Mouse (Mus musculus) granulocyte monocyte progenitor cell, adult 5-6 weeks (primary cell): ENCODE measurements around the gene Siglec1. TPM values are rescaled to one million over a fixed set of nuclear protein-coding genes. Genes with fewer than 3 reads are reported as not detected.
"Not testable (repeated sequence)": the region's sequence is repeated elsewhere in the genome, so short reads cannot be mapped to it uniquely, and the experiment has no call there.

ENCODE experiments used
- ATAC-seq: replicated peaks from 2 replicates; pipeline ENCODE4 v1.8.0; 2016; ENCODE audit warnings: mild to moderate bottlenecking, moderate TSS enrichment, inconsistent platforms; ENCODE audit not compliant: poor library complexity, severe bottlenecking
- total RNA-seq, 2 experiments: library from RNA; stranded (forward) in 1 of 2; stranded (reverse) in 1 of 2; fragments of 200-712, 200-1000 nt in 1 of 2; fragments of >200 nt in 1 of 2; fragmentation: Nextera tagmentation in 1 of 2; gene quantifications; 2 replicates each; pipeline ENCODE4 v1.2.3; 2014 to 2017

The Siglec1 gene
- total RNA-seq (2014; fragmentation: Nextera tagmentation) (not detected in 2 replicates), total RNA-seq (2017) (not detected in 2 replicates)

DNA sequence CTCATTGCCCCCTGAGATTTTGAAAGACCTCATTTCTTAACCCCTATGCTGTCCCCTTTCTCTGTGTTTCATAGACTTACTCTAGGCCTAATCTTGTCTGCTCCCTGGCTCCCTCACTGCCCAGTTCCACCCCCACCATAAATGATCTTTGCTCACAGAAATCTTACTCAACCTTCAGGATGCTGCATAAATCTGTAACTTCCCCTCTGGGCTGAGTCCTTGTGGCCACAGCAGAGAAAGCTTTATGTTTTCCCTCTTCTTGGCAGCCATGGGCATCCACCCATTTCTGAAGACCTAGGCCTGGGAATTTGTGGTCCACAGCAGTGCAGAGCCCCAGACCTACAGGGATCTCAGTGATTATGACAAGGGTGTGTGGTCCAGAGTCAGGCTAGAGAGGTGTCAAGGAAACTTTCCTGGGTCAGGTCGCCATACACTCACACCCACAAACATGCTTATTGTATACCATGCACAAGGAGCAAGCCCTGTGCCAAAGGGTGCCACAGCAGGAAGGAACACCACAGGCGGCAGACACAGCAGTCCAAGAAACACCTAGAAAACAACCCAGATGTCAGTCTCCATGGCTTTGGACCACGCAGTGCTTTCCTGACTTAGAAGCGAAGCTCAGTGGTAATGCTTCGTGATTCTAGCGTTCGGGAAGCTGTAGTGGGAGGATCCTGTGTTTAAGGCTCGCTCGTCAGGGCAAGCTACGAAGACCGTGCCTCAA is at the start of gene Siglec1:
TSS of gene Siglec1 (minus strand) at position 99 of the 724 bp plus-strand sequence.
- ATAC-seq: peak; percentile 39

DNA sequence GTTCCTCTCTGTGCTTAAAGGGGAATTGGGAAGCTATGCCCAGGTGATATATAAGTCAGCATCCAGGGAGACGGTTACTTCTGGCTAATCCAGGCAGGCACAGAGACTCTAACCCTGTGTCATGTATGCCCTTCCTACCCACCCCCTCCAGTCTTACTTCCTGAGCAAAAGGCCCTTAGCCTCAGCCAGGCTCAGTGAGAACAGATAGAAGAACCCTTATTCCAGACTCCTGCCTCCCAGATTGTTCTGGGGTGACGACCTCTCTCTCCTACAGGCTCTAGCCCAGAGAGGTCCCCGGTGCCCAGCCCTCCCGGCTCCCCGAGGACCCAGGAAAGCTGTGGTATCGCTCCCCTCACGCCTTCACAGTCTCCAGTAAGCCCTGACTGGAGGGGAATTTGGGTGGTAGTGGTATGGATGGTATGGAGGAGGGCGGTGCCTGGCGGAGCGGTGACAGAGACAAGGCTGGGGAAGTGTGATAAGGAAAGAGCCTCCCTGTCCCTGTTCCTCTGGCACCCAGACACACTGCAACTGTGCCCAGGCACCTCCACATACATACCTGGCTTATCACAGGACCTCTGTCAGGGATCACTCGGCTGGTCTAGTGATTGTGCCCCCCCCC is 49.1 kb upstream of the Siglec1 start:
- ATAC-seq: no peak

- no peak for ATAC-seq
Measured at GRCm38 (mm10) chr2:131134826-131135400, 48.3 kb upstream of the Siglec1 start.

DNA sequence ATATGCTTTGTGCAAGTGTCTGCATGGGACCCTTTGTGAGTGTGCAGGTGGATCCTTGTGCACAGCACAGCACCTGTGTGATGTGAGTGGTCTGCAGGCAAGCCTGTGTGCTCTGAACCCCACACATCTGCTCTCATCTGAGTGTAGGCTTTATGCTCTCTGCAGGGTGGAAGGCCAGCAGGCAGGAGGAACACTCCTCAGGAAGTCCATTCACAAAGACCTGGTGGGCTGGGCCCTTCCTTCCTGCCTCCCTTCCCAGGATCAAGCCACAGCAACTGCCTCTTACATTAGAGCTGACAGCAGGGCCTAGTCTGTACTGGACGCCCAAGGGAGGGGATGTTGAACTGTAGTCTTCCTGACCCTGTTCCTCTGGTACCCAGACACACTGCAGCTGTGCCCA is 47.8 kb upstream of the Siglec1 start:
- no peak for ATAC-seq

DNA sequence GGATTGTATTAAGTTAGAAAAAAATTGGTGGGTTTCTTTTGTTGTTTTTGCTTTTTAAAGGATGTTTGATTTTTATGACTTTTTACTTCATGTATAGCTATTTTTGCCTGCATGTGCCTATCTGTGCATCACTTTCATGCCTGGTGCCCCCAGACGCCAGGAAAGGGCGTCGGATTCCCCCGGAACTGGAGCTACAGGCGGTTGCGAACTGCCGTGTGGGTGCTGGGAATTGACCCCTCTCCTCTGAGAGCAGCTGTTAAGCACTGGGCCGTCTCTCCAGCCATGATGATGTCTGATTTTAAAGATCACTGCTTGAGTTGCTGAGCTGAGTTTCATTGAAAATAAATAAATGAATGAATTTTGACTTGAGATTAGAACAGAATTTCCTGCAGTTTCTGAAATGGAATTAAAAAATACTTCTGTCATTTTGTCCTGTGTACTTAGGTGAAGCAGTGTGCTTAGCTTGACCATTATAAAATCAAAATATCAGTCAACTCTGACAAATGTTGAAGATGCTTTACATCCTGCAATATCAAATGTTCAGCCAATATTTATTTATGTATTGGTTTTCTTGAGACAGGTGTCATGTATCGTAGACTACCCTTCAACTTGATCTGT is 46.5 kb upstream of the Siglec1 start, which contains the start of gene Gm11037:
TSS of gene Gm11037 (plus strand) at position 568 of the 618 bp plus-strand sequence.
- no peak for ATAC-seq

DNA sequence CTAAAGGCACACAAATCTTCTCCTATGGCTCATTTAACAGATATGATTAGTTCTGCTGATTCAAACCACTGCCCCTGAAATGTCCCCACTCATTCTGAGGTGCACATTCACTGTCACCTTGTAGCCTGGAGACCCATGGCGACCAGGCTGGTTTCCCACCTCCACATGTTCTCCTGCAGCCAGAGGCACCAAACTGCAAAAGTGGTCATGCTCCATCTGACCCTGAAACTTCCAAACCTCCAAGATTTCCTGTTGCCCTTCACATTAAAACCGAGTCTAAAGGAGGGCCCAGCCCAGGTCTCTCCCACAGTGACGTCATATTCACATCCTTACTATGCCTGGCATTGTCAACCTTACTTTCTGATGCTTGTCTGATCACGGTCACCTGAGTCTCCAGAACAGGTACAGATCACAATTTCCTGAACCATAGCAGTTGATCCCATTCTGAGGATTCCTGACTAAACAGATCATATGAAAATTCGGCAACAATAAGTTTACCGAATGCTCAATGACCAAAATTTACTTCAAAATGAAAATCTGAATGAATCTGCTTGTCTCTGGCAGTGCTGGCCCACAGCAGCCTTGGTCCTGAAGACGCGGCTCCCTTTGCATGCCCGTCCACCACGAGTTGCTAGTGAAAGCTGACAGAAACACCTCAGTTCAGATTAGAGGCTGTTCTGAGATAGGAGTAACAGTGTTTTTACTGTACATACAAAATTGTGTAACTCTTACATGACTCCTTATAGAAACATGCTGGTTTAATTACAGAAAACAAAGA is 45.7 kb upstream of the Siglec1 start:
- ATAC-seq: no peak

- ATAC-seq: no peak
Measured at GRCm38 (mm10) chr2:131130849-131131248, 44.3 kb upstream of the Siglec1 start.

DNA sequence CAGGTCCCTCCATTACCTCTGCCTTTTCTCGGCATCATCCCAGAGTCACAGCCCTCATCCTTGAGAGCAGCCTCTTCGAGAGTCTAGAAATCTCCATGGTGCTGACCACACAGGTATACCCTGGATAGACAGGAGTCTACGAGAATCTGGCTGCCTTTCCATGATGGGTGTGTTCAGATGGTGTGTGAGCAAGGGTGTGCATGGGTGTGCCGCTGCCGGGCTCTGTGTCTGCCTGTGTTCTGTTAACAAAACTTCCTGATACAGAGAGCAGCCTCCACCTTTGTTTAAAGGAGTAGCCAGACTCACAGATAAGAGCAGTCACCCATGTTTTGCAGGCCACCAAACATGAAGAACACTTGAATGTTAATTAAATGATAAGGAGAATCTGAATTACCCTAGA is 43.3 kb upstream of the Siglec1 start:
- no peak for ATAC-seq

DNA sequence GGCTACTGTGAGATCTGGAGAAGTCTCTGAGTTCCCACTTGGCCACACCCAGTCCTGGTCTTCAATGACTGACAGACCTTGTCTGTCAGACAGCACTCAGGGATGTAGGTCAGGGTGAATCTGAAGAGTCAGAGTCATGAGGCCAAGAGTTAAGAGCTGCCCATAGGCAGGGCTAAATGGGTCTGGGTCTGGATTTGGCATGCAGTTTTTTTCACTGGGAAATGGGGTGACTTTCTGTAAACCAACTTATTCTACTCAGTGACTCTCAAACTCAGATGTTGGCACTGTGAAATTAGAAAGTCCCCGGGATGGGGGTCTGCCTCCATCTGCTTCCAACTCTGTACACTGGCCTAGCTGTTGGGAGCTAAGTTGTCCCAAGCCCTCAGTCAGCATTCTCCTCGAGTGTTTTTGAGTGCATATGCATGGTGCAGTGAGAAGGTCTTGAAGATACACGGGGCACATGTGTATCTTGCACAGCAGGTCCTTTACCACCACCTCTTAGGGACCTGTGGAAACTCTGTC is 42.1 kb upstream of the Siglec1 start:
- no peak for ATAC-seq

DNA sequence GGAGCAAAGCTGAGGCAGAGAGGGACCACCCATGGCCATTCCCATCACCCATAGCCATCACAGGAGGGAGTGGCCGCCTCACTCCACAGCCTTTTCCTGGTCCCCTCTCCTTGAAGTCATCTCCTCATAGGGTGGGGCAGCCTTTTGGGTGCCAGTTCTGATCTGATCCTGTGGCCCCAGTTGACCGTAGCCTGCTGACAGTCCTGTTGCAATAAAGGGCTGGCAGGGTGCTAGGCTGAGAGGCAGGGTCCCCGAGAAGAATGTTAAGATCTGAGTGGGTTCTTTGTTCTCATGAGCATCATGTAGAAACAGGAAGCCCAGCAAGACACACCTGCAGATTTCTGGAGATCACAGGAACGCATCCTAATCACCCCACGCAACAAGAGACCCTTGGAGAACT is 41.6 kb upstream of the Siglec1 start:
- ATAC-seq: no peak

GRCm38 (mm10) chr2:131127161-131127730 is 40.7 kb upstream of the Siglec1 start, which contains the start of gene Hspa12b:
TSS of gene Hspa12b (plus strand) at chr2:131127280.
- peak; percentile 71 for ATAC-seq

DNA sequence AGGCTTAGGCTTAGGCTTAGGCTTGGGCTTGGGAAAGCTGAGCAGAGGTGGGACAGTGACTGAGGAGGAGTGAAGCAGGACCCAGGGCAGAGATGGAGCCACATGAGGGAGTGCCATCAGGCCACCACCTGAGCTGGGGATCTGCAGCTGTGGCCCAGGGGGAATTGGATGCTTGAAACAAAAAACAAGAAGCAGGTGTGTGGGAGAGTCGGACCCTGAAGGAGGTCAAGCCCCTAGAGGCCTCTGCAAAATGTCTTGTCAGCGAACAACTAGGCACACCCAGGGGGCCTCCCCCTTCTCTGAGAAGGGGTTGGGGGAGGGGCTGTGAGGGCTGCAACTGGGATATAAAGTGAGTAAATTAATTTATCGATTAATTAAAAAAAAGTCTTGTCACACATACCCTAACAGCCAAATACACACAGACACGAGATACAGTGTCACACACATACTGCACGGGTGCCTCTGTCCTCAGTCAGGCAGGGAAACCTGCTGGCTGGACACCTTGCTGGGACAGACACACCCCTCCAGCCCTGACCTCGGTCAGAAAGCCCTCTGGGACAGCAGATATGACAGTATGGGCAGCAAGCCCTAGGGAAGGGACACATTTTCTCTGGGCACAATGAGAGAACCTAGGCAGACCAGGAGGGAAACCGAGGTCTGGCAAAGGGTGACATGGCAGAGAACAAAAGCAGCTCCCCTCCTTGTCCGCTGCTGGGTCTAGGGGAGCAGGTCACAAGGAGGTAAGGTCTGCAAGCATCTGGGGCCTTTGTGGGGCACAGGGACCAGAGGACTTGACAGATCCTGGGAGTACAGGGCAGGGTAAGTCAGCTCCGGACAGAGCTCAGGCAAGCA is 39.6 kb upstream of the Siglec1 start:
- ATAC-seq: no peak

- no peak for ATAC-seq
Measured at GRCm38 (mm10) chr2:131125157-131125963, 38.8 kb upstream of the Siglec1 start.

DNA sequence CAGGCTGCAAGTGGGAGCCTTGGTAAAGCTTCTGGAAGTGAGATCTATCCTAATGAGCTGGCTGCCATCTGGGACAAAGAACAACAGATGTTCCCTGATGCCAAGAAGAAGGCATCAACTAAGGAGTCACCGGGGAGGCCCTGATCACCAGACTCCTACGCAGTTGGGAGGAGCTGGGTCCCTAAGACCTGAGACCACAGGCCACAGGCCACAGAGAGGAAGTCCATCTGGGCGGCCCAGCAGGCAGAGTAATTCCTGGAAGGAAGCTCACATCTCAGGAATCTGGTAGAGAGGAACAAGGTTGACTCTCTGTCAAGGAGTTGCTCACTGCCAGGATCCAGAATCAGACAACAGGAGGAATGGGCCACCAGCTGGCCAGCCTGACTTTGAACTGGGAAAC is 37.6 kb upstream of the Siglec1 start:
- peak; percentile 75 for ATAC-seq

DNA sequence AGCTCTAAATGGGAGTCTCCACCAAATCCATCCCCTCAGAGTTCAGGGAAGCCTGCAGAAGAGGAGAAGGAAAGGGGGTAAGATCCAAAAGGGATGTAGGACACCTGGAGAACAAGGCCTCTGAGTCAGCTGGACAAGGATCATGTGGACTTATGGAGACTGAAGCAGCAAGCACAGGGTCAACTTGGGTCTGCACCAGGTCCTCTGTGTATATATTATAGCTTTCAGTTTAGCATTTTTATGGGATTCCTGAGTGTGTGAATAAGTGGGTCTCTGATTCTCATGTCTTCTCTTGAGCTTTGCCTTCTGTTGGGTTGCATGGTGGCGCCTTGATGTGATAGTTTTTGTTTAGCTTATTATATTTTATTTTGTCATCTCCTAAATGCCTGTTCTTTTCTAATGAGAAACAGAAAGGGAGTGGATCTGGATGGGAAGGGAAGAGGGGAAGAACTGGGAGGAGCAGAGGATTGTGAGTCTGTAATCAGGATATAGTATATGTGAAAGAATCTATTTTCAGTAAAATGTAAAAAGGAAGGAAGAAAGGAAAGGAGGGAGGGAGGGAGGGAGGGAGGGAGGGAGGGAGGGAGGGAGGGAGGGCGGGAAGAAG is 32.5 kb upstream of the Siglec1 start:
- ATAC-seq: no peak

DNA sequence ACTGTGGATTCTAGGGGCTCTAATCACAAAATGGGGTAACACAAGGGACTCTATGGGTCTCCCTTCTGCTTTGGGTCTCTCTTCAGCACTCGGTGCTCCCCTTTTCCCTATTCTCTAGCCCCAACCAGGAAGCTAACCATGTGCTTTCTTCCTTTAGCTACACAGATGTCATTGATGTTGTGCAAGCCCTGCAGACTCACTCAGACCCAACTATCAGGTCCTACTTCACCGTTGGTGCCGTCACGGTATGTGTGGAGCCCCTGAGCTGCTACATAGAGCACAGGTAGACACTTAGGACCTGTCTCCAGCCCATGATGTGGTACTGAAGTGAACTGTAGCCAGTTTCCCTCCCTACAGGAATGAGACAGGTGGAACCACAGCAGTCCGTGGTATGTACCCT is 19.4 kb upstream of the Siglec1 start:
- no peak; the same call in 1 of the 2 replicates for ATAC-seq

- not testable (repeated sequence) for ATAC-seq
Measured at GRCm38 (mm10) chr2:131105061-131105460, 18.5 kb upstream of the Siglec1 start.
